Mouse (Mus musculus) midbrain, embryonic 13.5 days (tissue): ENCODE data around the gene Selenos. TPM values are rescaled to one million over a fixed set of nuclear protein-coding genes. Genes with fewer than 3 reads are reported as not detected.
A peak's percentile ranks its signal among the peaks of the same experiment; 100 is the strongest.

Experiments
- ATAC-seq: fragments of 200-750 bp; cut with Nextera tagmentation; 2 replicates; pipeline ENCODE4 v1.8.0; 2017; ENCODE audit warnings: mild to moderate bottlenecking, moderate TSS enrichment, moderate library complexity
- H3K27ac ChIP-seq: fragments of 300-500 bp; sonication (generic); 2 replicates; pipeline ENCODE4 v1.5.1; 2015; ENCODE audit warnings: inconsistent platforms, mild to moderate bottlenecking, moderate library complexity
- H3K27me3 ChIP-seq: fragments of 300-500 bp; sonication (generic); 2 replicates; pipeline ENCODE4 v1.6.1; 2015; ENCODE audit warnings: mild to moderate bottlenecking, inconsistent platforms
- H3K36me3 ChIP-seq: fragments of 300-500 bp; sonication (generic); 2 replicates; pipeline ENCODE4 v1.6.1; 2015; ENCODE audit warnings: mild to moderate bottlenecking, inconsistent platforms
- H3K4me1 ChIP-seq: fragments of 300-500 bp; sonication (generic); replicated peaks from 2 replicates; pipeline ENCODE4 v1.6.1; 2015; ENCODE audit warnings: inconsistent platforms
- H3K4me2 ChIP-seq: fragments of 300-500 bp; sonication (generic); replicated peaks from 2 replicates; pipeline ENCODE4 v1.6.1; 2015; ENCODE audit warnings: moderate library complexity, mild to moderate bottlenecking, inconsistent platforms
- H3K4me3 ChIP-seq: fragments of 300-500 bp; sonication (generic); replicated peaks from 2 replicates; pipeline ENCODE4 v1.5.1; 2015; ENCODE audit warnings: mild to moderate bottlenecking, inconsistent platforms
- H3K9ac ChIP-seq: fragments of 300-500 bp; sonication (generic); replicated peaks from 2 replicates; pipeline ENCODE4 v1.6.1; 2015; ENCODE audit warnings: mild to moderate bottlenecking, inconsistent platforms
- H3K9me3 ChIP-seq: fragments of 300-500 bp; sonication (generic); 2 replicates; pipeline ENCODE4 v1.6.1; 2016; ENCODE audit warnings: mild to moderate bottlenecking, inconsistent platforms
- WGBS: fragments of 180-500 bp; shearing (Covaris S2); methylation state at CpG from one replicate; pipeline ENCODE4 v1.1.7; 2015; 5-methylcytosine and 5-hydroxymethylcytosine counted together
- polyA plus RNA-seq: library from polyadenylated mRNA; unstranded; fragments of >200 nt; fragmentation: Nextera tagmentation; extraction: Ambion mirVana; gene quantifications from 2 replicates; pipeline ENCODE4 v1.2.1, GENCODE M21; 2015

The Selenos gene
- polyA plus RNA-seq, 1 experiment from 2014 or later, result 79.1 TPM

- H3K4me3 ChIP-seq, result peak overlapping the region; percentile 93
- no peaks in the 10 kb centered on the region for H3K9me3 ChIP-seq
- WGBS, result under 1% methylated on average over 10 of the region's 10 CpGs
- H3K36me3 ChIP-seq, result no peaks in the 10 kb centered on the region
- H3K27ac ChIP-seq, result peak overlapping the region; percentile 95
- no peak for ATAC-seq
- H3K4me2 ChIP-seq, result peak overlapping the region; percentile 95
- H3K4me1 ChIP-seq, result peaks cover 51% of the 10 kb centered on the region
- H3K9ac ChIP-seq, result peak overlapping the region; percentile 97
- H3K27me3 ChIP-seq, result peaks cover 9% of the 10 kb centered on the region; the same call in 1 of the 2 replicates
Observed at GRCm38 (mm10) chr7:66110636-66111112, 31.2 kb downstream of the Selenos start.

GRCm38 (mm10) chr7:66111211-66111610 lies 31.8 kb downstream of the Selenos start:
- H3K27ac ChIP-seq, result no peak overlapping the region
- H3K4me2 ChIP-seq, result peak overlapping the region; percentile 95

GRCm38 (mm10) chr7:66113561-66113960 lies 34.1 kb downstream of the Selenos start:
- Histone ChIP-seq H3K4me3 (no peak overlapping the region), H3K9ac (no peak overlapping the region), H3K4me1 (peaks cover 62% of the 10 kb centered on the region), H3K4me2 (no peak overlapping the region), H3K36me3 (no peaks in the 10 kb centered on the region), H3K9me3 (no peaks in the 10 kb centered on the region), H3K27ac (no peak overlapping the region), H3K27me3 (no peaks in the 10 kb centered on the region)
- whole genome bisulfite sequencing, result 92% methylated on average over 3 of the region's 3 CpGs
- no peak for ATAC-seq

More at GRCm38 (mm10) chr7:66111211-66111610, 31.8 kb downstream of the Selenos start:
- ATAC-seq, result no peak
- peaks cover 56% of the 10 kb centered on the region for H3K4me1 ChIP-seq
- H3K9ac ChIP-seq, result peak overlapping the region; percentile 97
- H3K27me3 ChIP-seq, result peaks cover 9% of the 10 kb centered on the region; the same call in 1 of the 2 replicates
- WGBS, result 60% methylated on average over 10 of the region's 10 CpGs
- H3K9me3 ChIP-seq, result no peaks in the 10 kb centered on the region
- peak overlapping the region; percentile 93 for H3K4me3 ChIP-seq
- H3K36me3 ChIP-seq, result no peaks in the 10 kb centered on the region

- Histone ChIP-seq H3K27ac (no peak overlapping the region), H3K27me3 (no peaks in the 10 kb centered on the region), H3K9ac (no peak overlapping the region), H3K4me2 (no peak overlapping the region), H3K36me3 (no peaks in the 10 kb centered on the region), H3K4me1 (peaks cover 71% of the 10 kb centered on the region), H3K9me3 (no peaks in the 10 kb centered on the region), H3K4me3 (no peak overlapping the region)
- 84% methylated on average over 11 of the region's 11 CpGs for WGBS
- no peak for ATAC-seq
Observed at GRCm38 (mm10) chr7:66115821-66116343, 36.4 kb downstream of the Selenos start.

GRCm38 (mm10) chr7:66116906-66117482 lies 37.5 kb downstream of the Selenos start:
- Histone ChIP-seq H3K4me2 (no peak overlapping the region), H3K27me3 (no peaks in the 10 kb centered on the region), H3K4me3 (no peak overlapping the region), H3K9ac (no peak overlapping the region), H3K36me3 (no peaks in the 10 kb centered on the region), H3K9me3 (no peaks in the 10 kb centered on the region), H3K27ac (no peak overlapping the region), H3K4me1 (peaks cover 70% of the 10 kb centered on the region)
- 79% methylated on average over 8 of the region's 8 CpGs for WGBS
- ATAC-seq, result no peak

GRCm38 (mm10) chr7:66118046-66118445 lies 38.6 kb downstream of the Selenos start:
- Histone ChIP-seq H3K9me3 (no peaks in the 10 kb centered on the region), H3K36me3 (no peaks in the 10 kb centered on the region), H3K4me1 (peaks cover 64% of the 10 kb centered on the region), H3K4me3 (no peak overlapping the region), H3K9ac (no peak overlapping the region), H3K27me3 (no peaks in the 10 kb centered on the region), H3K27ac (no peak overlapping the region), H3K4me2 (no peak overlapping the region)
- WGBS, result 97% methylated on average over 3 of the region's 3 CpGs
- ATAC-seq, result no peak

- WGBS, result 75% methylated on average over 7 of the region's 7 CpGs
Observed at GRCm38 (mm10) chr7:66118796-66119195, 39.3 kb downstream of the Selenos start.

GRCm38 (mm10) chr7:66120139-66120538 lies 40.7 kb downstream of the Selenos start:
- 88% methylated on average over 1 of the region's 1 CpGs for WGBS
- H3K4me3 ChIP-seq, result no peak overlapping the region
- no peak overlapping the region for H3K27ac ChIP-seq
- no peaks in the 10 kb centered on the region for H3K9me3 ChIP-seq
- H3K27me3 ChIP-seq, result no peaks in the 10 kb centered on the region
- ATAC-seq, result no peak
- H3K9ac ChIP-seq, result no peak overlapping the region
- H3K4me2 ChIP-seq, result no peak overlapping the region
- H3K36me3 ChIP-seq, result peaks cover 1% of the 10 kb centered on the region
- H3K4me1 ChIP-seq, result peaks cover 52% of the 10 kb centered on the region

More at GRCm38 (mm10) chr7:66118796-66119195, 39.3 kb downstream of the Selenos start:
- H3K4me1 ChIP-seq, result peaks cover 57% of the 10 kb centered on the region
- no peak for ATAC-seq
- no peaks in the 10 kb centered on the region for H3K9me3 ChIP-seq
- no peaks in the 10 kb centered on the region for H3K27me3 ChIP-seq
- no peak overlapping the region for H3K27ac ChIP-seq
- no peaks in the 10 kb centered on the region for H3K36me3 ChIP-seq
- no peak overlapping the region for H3K4me2 ChIP-seq
- no peak overlapping the region for H3K4me3 ChIP-seq
- H3K9ac ChIP-seq, result no peak overlapping the region

GRCm38 (mm10) chr7:66120702-66121396 lies 41.4 kb downstream of the Selenos start:
- H3K36me3 ChIP-seq, result peaks cover 8% of the 10 kb centered on the region
- H3K27me3 ChIP-seq, result no peaks in the 10 kb centered on the region
- ATAC-seq, result no peak
- WGBS, result 71% methylated on average over 7 of the region's 7 CpGs
- peaks cover 45% of the 10 kb centered on the region for H3K4me1 ChIP-seq
- H3K9me3 ChIP-seq, result no peaks in the 10 kb centered on the region
- H3K9ac ChIP-seq, result no peak overlapping the region
- peak overlapping the region; percentile 19; the same call in 1 of the 2 replicates for H3K27ac ChIP-seq
- H3K4me2 ChIP-seq, result no peak overlapping the region
- H3K4me3 ChIP-seq, result no peak overlapping the region

GRCm38 (mm10) chr7:66124551-66124968 lies 45.1 kb downstream of the Selenos start:
- H3K9me3 ChIP-seq, result no peaks in the 10 kb centered on the region
- H3K27ac ChIP-seq, result no peak overlapping the region
- H3K36me3 ChIP-seq, result peaks cover 17% of the 10 kb centered on the region
- H3K9ac ChIP-seq, result no peak overlapping the region
- ATAC-seq, result no peak
- H3K27me3 ChIP-seq, result no peaks in the 10 kb centered on the region
- H3K4me3 ChIP-seq, result no peak overlapping the region
- H3K4me1 ChIP-seq, result peaks cover 51% of the 10 kb centered on the region
- 85% methylated on average over 11 of the region's 11 CpGs for WGBS
- H3K4me2 ChIP-seq, result no peak overlapping the region

- 95% methylated on average over 14 of the region's 14 CpGs for WGBS
- peaks cover 43% of the 10 kb centered on the region for H3K4me1 ChIP-seq
- no peak for ATAC-seq
- no peak overlapping the region for H3K4me2 ChIP-seq
- H3K27me3 ChIP-seq, result no peaks in the 10 kb centered on the region
- H3K36me3 ChIP-seq, result peaks cover 18% of the 10 kb centered on the region
- no peak overlapping the region for H3K27ac ChIP-seq
- H3K9me3 ChIP-seq, result no peaks in the 10 kb centered on the region
- H3K9ac ChIP-seq, result no peak overlapping the region
- H3K4me3 ChIP-seq, result no peak overlapping the region
Observed at GRCm38 (mm10) chr7:66125368-66125767, 45.9 kb downstream of the Selenos start.

GRCm38 (mm10) chr7:66127951-66128645 lies 48.6 kb downstream of the Selenos start:
- 23% methylated on average over 4 of the region's 4 CpGs for WGBS
- no peak overlapping the region for H3K4me3 ChIP-seq
- no peaks in the 10 kb centered on the region for H3K9me3 ChIP-seq
- no peak overlapping the region for H3K9ac ChIP-seq
- no peak overlapping the region for H3K4me2 ChIP-seq
- peaks cover 27% of the 10 kb centered on the region for H3K4me1 ChIP-seq
- ATAC-seq, result peak; percentile 66; the same call in 1 of the 2 replicates
- peaks cover 31% of the 10 kb centered on the region for H3K36me3 ChIP-seq
- no peak overlapping the region for H3K27ac ChIP-seq
- H3K27me3 ChIP-seq, result no peaks in the 10 kb centered on the region
